Mouse (Mus musculus) brain, embryonic 14.5 days (tissue): Measurements from ENCODE around the gene Lrp2. TPM values are rescaled to one million over a fixed set of nuclear protein-coding genes. Genes with fewer than 3 reads are reported as not detected.

Experiments used
- DNase-seq: peaks from one replicate; pipeline ENCODE4 v3.0.0-alpha.2; 2011; ENCODE audit warnings: low read depth
- CTCF ChIP-seq: fragments of 200-500 bp; IDR thresholded peaks from 2 replicates; pipeline ENCODE4 v1.5.1; 2012; ENCODE audit warnings: inconsistent platforms, mild to moderate bottlenecking, moderate library complexity, borderline replicate concordance; ENCODE audit not compliant: insufficient read depth, insufficient read length; ENCODE audit errors: extremely low read depth
- POLR2A ChIP-seq: fragments of 200-500 bp; IDR thresholded peaks from 2 replicates; pipeline ENCODE4 v1.6.1; 2012; ENCODE audit warnings: mild to moderate bottlenecking, inconsistent platforms, borderline replicate concordance; ENCODE audit not compliant: poor library complexity, insufficient read depth, insufficient read length, severe bottlenecking; ENCODE audit errors: extremely low read depth
- polyA plus RNA-seq: library from polyadenylated mRNA; depleted of rRNA; stranded (reverse); fragments of >200 nt; gene quantifications from 2 replicates; pipeline ENCODE4 v1.2.3, GENCODE M21; 2012

Gene Lrp2
- polyA plus RNA-seq, 1 experiment, result 3.4 TPM

DNA sequence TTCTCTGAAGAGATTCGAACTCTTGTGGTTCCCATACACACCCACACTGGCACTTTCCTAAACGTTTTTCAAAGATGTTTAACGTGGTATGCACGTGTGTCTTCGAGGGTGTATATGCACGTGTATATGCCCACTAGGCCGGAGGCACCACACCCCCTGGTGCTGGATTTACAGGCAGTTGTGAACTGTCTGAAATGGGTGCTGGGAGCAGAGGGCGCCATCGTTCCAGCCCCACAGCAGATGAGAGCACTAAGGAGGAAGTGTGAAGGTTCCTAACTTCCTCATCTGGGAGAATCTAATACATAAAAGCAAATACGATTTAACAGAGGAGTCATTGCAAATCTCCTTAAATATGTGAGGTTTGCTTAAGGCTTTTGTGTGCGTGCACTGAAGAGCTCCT lies 39.0 kb downstream of the Lrp2 start:
- DNase-seq, result no peak
- no peak for TF ChIP-seq CTCF
- no peak for TF ChIP-seq POLR2A

DNA sequence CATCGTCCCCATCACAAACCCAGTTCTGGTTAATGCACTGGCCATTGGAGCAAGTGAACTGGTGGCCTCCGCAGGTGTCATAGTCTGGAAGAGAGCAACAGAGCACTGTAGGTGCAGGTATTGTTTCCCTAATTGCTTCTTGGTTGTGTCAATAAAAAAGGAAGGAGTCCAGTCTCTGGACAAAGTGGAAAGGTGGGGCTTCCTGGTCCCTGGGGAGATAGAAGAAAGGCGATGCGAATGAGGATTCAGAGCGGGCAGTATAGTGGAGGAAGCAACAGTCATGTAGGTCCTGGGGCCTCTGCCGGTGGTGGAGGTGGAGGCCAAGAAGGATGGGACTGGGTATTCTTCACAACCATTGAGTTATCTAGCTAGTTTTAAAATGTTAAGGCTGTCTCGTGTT lies 49.8 kb downstream of the Lrp2 start:
- DNase-seq, result no peak
- TF ChIP-seq POLR2A (no peak), CTCF (no peak)

DNA sequence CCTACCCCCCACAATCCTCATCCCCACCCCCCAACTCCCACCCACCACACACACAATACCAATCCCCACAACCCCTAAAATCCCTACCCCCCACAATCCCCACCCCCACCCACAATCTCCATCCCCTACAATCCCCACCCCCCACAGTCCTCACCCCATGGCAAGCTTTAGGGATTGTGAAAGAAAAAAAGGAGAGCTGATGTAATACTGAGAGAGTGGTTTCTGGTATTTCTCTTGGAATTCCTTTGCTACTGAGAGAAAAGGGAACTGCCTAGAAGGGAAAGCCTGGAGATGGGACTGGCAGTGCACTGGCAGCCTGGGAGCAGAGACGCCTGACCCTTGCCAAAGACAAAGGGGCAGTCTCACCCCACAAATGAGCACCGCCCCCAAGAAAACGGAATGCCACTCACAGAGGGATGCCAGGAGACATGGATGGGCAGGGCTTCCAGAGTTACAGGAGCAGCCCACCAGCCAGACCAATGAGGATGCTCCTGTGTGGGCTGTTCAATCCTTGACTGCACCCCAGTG lies 54.3 kb downstream of the Lrp2 start:
- TF ChIP-seq CTCF (no peak), POLR2A (no peak)
- DNase-seq, result peak; percentile 75

DNA sequence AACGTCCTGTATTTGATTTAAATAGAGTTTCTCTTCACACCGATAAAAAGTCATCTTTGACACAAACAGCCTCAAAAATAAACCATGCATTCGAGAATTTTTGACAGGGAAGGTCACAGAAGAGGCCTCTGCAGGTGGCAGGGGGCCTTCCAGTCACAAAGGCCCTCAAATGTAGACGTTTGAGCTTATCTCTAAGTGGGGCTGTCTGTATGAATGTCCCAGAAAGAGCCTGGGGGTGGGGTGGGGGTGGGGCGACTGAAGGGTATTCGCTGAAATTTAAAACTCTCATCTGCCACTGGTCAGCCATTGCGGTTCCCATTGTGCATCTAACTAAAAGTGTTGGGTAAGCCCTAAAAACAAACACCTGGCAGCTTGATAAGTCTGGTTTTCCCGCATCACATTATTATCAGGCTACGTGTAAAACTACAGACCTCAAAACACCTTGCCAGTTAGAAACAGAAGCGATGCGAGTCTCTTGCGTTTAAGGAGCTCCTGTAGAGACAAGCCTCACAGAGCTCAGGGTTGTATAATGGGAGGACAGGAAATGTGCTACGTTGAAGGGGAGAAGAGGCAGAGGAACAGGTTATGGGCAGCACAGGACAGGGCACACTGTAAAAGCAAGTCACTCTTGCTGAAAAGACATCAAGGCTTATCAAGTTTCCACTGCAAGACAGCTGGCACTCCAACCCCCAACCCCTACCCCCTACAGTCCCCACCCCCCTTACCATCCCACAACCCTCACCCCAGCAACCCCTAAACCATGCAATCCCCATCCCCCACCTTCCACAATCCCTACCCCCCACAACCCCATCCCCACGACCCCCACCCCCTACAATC lies 55.0 kb downstream of the Lrp2 start:
- TF ChIP-seq POLR2A, result no peak
- no peak for TF ChIP-seq CTCF
- no peak for DNase-seq

DNA sequence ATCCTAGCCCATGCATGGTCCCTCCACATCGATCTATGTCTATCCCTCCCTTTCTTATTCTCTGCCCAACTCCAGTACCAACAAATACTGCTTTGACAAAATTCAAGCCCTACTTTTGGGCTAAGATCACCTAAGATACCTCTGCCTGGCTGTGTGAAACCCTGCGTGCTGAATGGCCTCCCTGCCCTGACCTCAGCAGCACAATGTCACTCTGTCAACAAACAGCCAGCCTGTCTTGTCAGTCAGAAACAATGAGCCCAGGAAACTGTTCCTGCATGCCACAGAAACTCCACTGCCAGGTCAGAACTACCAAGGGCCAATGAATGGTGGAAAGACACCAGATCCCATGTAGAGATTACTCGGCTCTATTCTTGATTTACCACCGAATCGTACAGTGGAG lies 55.7 kb downstream of the Lrp2 start:
- TF ChIP-seq CTCF, result no peak
- TF ChIP-seq POLR2A, result no peak
- no peak for DNase-seq

DNA sequence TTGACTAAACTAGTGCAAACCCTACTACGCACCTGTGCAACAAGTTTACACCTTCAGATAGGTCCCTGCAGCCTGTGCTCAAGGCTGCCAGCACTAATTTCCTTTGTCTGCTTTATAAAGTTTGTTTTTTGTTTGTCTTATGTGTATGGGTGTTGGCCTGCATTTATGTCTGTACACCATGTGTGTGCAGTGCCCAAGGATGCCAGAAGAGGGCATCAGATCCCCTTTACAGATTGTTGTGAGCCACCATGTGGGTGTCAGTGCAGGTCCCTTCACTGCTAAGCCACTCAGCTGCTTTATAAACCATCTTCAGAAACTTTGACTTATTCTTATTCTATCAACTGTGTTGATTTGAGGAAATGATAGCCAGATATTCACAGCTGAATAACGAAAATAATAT lies 65.6 kb downstream of the Lrp2 start:
- no peak for DNase-seq
- TF ChIP-seq CTCF (no peak), POLR2A (no peak)

DNA sequence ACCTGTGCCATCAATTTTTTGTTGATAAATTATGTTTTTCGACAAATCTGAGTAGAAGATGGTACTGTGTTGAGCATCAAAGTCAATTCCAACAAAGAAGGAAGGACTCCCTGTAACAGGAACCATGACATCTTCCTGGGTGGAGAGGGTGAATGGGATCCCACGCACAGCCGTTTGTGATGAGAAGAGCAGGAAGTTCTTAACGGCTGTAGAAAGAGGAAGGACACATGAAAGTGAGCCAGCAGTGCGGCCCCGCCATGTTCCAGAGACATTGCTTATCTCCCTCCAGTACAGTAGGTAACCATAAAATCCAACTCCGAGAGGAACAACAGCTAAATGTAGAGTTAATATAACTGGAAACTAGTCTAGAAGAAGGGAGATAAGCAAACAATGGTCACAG lies 67.6 kb downstream of the Lrp2 start:
- DNase-seq, result no peak
- no peak for TF ChIP-seq CTCF
- TF ChIP-seq POLR2A, result no peak

DNA sequence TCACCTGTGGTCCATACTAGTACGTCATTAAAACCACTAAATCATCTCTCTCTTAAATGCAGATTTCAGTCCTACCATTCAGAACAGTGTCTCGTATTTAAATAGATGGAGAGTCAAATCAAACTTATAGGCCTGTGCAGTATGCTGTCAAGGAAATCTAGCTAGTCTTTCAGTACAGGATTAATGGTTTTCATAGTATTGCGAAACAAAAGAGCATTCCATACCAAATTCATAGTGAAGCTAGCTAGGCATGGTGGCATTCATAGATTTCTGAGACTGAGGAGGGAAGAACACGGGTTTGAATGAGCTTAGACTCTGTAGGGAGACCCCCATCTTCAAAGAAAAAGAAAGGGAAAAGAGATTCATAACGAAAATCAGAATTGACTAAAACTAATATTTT lies 74.1 kb downstream of the Lrp2 start:
- no peak for DNase-seq
- no peak for TF ChIP-seq POLR2A

DNA sequence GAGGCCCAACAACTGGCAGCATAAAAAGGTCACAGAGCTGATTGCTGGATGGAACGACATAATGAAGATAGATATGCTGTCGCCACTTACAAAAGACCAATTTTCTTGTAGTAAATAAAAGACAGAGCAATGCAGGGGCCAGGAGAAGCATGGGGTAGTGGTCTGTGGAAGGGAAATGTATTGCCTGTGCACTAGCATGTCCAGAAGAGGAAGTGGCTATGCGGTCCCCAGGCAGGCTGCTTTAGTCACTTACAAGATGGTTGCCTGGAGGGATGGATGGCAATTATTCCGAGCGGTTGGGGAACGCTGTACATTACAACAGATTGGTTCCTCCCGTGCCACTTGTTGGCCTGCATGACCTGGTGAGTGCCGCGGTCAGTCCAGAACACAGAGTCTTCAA lies 85.5 kb downstream of the Lrp2 start:
- no peak for DNase-seq
- no peak for TF ChIP-seq POLR2A
- no peak for TF ChIP-seq CTCF

DNA sequence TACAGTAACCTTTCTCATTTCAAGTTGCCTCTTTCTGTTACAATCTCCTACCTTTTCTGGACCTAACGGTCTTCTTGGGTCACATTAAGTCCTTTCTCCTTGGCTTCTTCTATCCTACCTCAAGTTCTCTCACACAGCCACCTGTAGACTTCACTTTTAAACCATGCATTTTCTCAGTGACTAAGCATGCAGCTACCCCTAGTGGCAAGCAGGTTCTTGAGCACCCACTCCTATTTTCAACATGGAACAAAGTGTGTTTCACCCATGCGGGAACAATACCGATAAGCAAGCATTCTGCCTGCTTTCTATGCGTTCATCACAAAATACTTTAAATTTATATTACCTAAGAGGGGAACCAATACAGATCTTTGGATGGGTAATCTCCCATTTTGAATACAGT lies 92.7 kb downstream of the Lrp2 start:
- peak; percentile 67 for DNase-seq
- TF ChIP-seq POLR2A, result no peak
- TF ChIP-seq CTCF, result peak; percentile 54; the same call in 1 of the 2 replicates

DNA sequence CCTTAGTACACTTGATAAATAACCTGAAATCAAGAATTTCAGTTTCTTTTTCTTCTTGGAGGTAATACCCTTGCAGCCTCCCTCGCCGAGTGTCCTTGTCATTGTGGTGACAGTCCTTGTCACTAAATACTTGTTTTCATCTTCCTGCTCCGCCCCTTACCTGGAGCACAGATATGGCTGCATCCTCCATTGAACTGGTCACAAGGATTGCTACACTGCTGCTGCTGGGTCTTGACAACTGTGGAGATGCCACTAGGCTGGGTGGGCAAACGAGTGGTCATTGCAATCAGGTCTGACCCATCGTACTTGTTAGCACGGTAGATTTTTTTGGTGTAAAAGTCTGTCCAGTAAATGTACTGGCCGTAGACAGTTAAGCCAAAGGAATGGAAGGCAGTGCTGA lies 104.9 kb downstream of the Lrp2 start:
- TF ChIP-seq CTCF (no peak), POLR2A (no peak)
- DNase-seq, result no peak

DNA sequence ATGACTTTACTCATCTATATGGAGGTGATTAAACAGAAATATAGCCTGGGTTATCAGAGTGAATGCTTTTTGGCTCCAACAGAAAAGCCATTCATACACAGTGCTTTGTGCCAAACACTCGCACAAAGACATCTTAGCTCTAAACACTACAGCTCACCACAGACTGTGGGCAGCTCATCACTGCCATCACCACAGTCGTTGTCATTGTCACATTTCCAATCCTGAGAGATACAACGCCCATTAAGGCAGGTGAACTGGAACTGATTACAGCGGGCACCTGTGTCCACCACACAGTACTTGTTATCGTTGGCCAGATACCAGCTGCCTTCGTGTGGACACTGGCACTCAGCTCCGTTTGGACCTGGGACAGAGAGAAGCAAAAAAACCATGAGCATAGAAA lies 106.0 kb downstream of the Lrp2 start:
- TF ChIP-seq POLR2A (no peak), CTCF (no peak)
- peak; percentile 8 for DNase-seq
